Mouse (Mus musculus) intestine, embryonic 15.5 days (tissue): ENCODE results near the gene Thy1. TPM values are rescaled to one million over a fixed set of nuclear protein-coding genes. Genes with fewer than 3 reads are reported as not detected.

Source experiments
- ATAC-seq: fragments of 200-750 bp; cut with Nextera tagmentation; 2 replicates; pipeline ENCODE4 v1.8.0; 2017; ENCODE audit warnings: moderate TSS enrichment, moderate library complexity
- H3K27ac ChIP-seq: fragments of 300-500 bp; sonication (generic); 2 replicates; pipeline ENCODE4 v1.5.1; 2015; ENCODE audit warnings: mild to moderate bottlenecking, inconsistent platforms
- H3K27me3 ChIP-seq: fragments of 300-500 bp; sonication (generic); replicated peaks from 2 replicates; pipeline ENCODE4 v1.6.1; 2015; ENCODE audit warnings: inconsistent platforms
- H3K36me3 ChIP-seq: fragments of 300-500 bp; sonication (generic); 2 replicates; pipeline ENCODE4 v1.6.1; 2015; ENCODE audit warnings: inconsistent platforms
- H3K4me1 ChIP-seq: fragments of 300-500 bp; sonication (generic); replicated peaks from 2 replicates; pipeline ENCODE4 v1.6.1; 2015; ENCODE audit warnings: inconsistent platforms
- H3K4me2 ChIP-seq: fragments of 300-500 bp; sonication (generic); replicated peaks from 2 replicates; pipeline ENCODE4 v1.6.1; 2015; ENCODE audit warnings: mild to moderate bottlenecking, inconsistent platforms
- H3K4me3 ChIP-seq: fragments of 300-500 bp; sonication (generic); replicated peaks from 2 replicates; pipeline ENCODE4 v1.5.1; 2015; ENCODE audit warnings: inconsistent platforms
- H3K9ac ChIP-seq: fragments of 300-500 bp; sonication (generic); 2 replicates; pipeline ENCODE4 v1.6.1; 2015; ENCODE audit warnings: inconsistent platforms
- H3K9me3 ChIP-seq: fragments of 300-500 bp; sonication (generic); 2 replicates; pipeline ENCODE4 v1.6.1; 2016; ENCODE audit warnings: inconsistent platforms
- WGBS: fragments of 180-500 bp; shearing (Covaris S2); methylation state at CpG from one replicate; pipeline ENCODE4 v1.1.7; 2015; 5-methylcytosine and 5-hydroxymethylcytosine counted together
- polyA plus RNA-seq: library from polyadenylated mRNA; unstranded; fragments of >200 nt; fragmentation: Nextera tagmentation; extraction: Ambion mirVana; gene quantifications from 2 replicates; pipeline ENCODE4 v1.2.1, GENCODE M21; 2015

Thy1 gene
- polyA plus RNA-seq: 1.8 and 2.1 TPM in 2 replicates

- Histone ChIP-seq H3K27me3 (peaks cover 31% of the 10 kb centered on the region), H3K9me3 (no peaks in the 10 kb centered on the region), H3K4me2 (peak within 1 kb of the TSS; percentile 62), H3K9ac (peak within 1 kb of the TSS; percentile 15; the same call in 1 of the 2 replicates), H3K27ac (no peak within 1 kb of the TSS), H3K4me3 (peak within 1 kb of the TSS; percentile 26), H3K4me1 (peaks cover 10% of the 10 kb centered on the region), H3K36me3 (no peaks in the 10 kb centered on the region)
- ATAC-seq: no peak
- 2% methylated on average over 30 of the region's 30 CpGs for WGBS
These were observed at the start of gene Thy1 for GRCm38 (mm10) chr9:44042836-44043707. Gene Thy1, plus strand, starts transcription at chr9:44043384.

DNA sequence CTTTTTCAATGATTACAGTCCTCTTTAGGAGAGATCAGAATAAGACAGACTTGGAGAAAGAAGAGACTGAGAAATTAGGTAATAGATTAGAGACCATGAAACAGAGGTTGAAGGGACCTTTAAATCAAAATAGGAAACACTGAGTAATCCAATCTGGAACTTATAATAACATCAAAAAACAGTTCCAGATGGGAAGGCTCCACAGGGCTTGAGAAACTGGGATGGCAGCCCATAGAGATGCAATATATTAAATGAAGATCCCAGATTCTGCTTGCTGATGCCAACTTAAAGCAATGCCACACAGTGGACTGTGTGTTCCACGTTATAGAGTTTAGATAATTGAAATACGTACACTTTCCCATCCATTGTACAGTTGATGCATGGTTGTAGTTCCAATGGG is 45.5 kb upstream of the Thy1 start:
- peaks cover 9% of the 10 kb centered on the region for H3K4me1 ChIP-seq
- H3K9ac ChIP-seq: no peak overlapping the region
- no peak overlapping the region for H3K4me2 ChIP-seq
- no peak overlapping the region for H3K27ac ChIP-seq
- H3K27me3 ChIP-seq: no peaks in the 10 kb centered on the region
- no peaks in the 10 kb centered on the region for H3K36me3 ChIP-seq
- no peak for ATAC-seq
- H3K9me3 ChIP-seq: no peaks in the 10 kb centered on the region
- H3K4me3 ChIP-seq: no peak overlapping the region
- WGBS: 71% methylated on average over 2 of the region's 2 CpGs

DNA sequence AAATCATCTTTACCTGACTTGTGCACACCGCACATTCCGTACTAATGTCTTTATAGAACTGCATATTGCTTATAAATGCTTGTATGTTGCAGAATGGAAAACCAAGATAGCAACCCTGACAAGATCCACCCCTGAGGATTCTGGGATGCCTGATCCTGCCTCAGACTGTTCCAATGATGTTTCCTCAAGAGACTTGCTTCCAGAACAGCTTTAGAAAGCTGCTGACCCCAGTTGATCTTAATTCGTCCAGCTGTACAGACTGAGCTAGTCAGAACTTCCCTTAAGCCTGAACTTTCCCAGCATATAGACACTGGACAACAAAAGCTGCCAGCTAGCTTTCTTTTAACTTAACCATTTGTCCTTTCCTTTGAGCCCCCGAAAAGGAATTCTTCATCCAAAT is 44.3 kb upstream of the Thy1 start:
- H3K9ac ChIP-seq: no peak overlapping the region
- H3K9me3 ChIP-seq: no peaks in the 10 kb centered on the region
- H3K27ac ChIP-seq: no peak overlapping the region
- peaks cover 4% of the 10 kb centered on the region; the same call in 1 of the 2 replicates for H3K4me1 ChIP-seq
- no peak overlapping the region for H3K4me2 ChIP-seq
- H3K4me3 ChIP-seq: no peak overlapping the region
- H3K36me3 ChIP-seq: no peaks in the 10 kb centered on the region
- no peaks in the 10 kb centered on the region for H3K27me3 ChIP-seq
- WGBS: 80% methylated on average over 4 of the region's 4 CpGs
- ATAC-seq: no peak

DNA sequence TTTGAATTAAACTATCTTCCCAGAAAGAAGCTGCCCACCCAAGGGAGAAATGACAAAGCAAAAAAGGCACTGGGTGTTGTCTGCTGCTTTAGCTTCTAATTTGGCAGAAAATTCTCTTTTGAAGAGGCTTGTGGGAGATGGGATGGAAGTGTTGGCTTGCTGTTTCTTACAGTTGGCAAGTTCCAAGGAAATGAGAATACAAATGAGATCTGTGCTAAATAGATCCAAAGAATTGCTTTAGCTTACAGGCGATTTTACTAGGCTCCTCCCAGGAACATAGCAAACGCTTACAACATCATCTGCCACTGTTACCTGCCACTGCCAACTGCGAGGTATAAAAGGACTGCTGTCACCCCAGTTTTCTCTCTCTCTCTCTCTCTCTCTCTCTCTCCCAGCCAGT is 38.8 kb upstream of the Thy1 start:
- H3K36me3 ChIP-seq: no peaks in the 10 kb centered on the region
- no peak for ATAC-seq

DNA sequence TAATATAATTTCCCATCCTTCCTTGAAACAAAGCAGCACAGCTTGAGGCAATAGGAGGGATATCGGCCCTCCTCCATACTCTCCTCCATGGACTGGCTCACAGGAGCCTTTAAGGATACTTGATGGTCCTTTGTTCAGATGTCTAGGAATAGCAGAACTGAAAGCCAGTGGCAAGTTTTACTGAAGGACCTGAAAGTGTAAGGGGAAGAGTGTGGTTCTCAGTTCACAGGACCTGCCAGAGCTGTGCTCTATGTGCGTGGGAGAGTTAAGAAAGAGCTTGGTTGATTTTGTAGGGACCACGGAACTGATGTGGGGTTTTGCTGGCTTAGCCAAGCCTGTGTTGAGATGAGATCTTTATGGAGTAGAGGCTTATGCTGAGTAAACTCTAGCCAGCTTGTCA is 37.9 kb upstream of the Thy1 start:
- no peaks in the 10 kb centered on the region for H3K27me3 ChIP-seq
- no peak overlapping the region for H3K27ac ChIP-seq
- no peaks in the 10 kb centered on the region for H3K9me3 ChIP-seq
- no peak for ATAC-seq
- H3K4me1 ChIP-seq: no peaks in the 10 kb centered on the region
- no peaks in the 10 kb centered on the region for H3K36me3 ChIP-seq
- H3K9ac ChIP-seq: no peak overlapping the region
- H3K4me3 ChIP-seq: no peak overlapping the region
- WGBS: 79% methylated on average over 3 of the region's 3 CpGs
- no peak overlapping the region for H3K4me2 ChIP-seq

More for the DNA sequence above, 38.8 kb upstream of the Thy1 start:
- H3K4me2 ChIP-seq: no peak overlapping the region
- H3K9ac ChIP-seq: no peak overlapping the region
- no peak overlapping the region for H3K27ac ChIP-seq
- no peaks in the 10 kb centered on the region for H3K4me1 ChIP-seq
- no peaks in the 10 kb centered on the region for H3K9me3 ChIP-seq
- no peaks in the 10 kb centered on the region for H3K27me3 ChIP-seq
- WGBS: 61% methylated on average over 3 of the region's 3 CpGs
- H3K4me3 ChIP-seq: no peak overlapping the region

GRCm38 (mm10) chr9:44007323-44007722 is 35.9 kb upstream of the Thy1 start:
- H3K4me2 ChIP-seq: no peak overlapping the region
- no peaks in the 10 kb centered on the region for H3K4me1 ChIP-seq
- no peak overlapping the region for H3K4me3 ChIP-seq
- H3K27ac ChIP-seq: no peak overlapping the region
- no peak for ATAC-seq
- H3K36me3 ChIP-seq: no peaks in the 10 kb centered on the region
- no peaks in the 10 kb centered on the region for H3K9me3 ChIP-seq
- WGBS: 54% methylated on average over 2 of the region's 2 CpGs
- H3K27me3 ChIP-seq: no peaks in the 10 kb centered on the region
- H3K9ac ChIP-seq: no peak overlapping the region

- Histone ChIP-seq H3K27ac (no peak overlapping the region), H3K9me3 (no peaks in the 10 kb centered on the region), H3K4me2 (no peak overlapping the region), H3K9ac (no peak overlapping the region), H3K27me3 (no peaks in the 10 kb centered on the region), H3K4me3 (no peak overlapping the region), H3K4me1 (0 out of 2 replicates have a peak, but pooled peaks cover 4% of the 10 kb centered on the region), H3K36me3 (no peaks in the 10 kb centered on the region)
- ATAC-seq: no peak
- 68% methylated on average over 3 of the region's 3 CpGs for WGBS
These were observed 35.2 kb upstream of the Thy1 start for GRCm38 (mm10) chr9:44007991-44008390.

DNA sequence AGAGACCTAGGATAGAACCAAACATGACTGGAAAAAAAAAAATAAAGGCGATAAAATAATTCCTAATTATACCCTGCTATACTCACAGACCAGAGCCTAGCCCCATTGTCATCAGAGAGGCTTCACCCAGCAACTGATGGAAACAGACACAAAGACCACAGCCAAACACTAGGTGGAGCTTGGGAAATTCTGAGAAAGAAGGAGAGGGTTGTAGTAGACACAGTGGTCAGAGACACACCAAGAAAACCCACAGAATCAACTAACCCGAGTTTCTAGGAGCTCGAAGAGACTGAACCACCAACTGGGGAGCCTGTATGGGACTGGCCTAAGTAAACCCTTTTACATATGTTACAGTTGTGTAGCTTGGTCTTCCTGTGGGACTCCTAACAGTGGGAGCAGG is 32.3 kb upstream of the Thy1 start:
- WGBS: 82% methylated on average over 3 of the region's 3 CpGs

DNA sequence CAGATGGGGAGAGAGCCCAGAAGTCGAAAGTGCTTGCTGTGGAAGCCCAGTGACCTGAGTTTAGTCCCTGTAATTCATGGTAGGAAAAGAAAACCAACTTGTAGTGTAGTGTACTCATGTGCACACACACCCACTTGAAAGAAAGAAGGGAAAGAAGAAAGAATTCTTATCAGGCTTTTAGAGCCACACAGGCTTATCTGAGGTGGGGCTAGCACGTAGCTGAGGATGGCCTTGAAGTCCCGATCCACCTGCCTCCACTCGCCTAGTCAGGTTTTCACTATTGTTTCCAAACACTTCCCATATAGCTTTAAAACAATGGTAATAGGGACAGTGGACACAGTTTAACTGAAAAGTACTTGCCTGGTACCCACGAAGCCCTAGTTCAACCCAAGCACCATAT is 31.5 kb upstream of the Thy1 start:
- Histone ChIP-seq H3K9ac (no peak overlapping the region), H3K4me1 (0 out of 2 replicates have a peak, but pooled peaks cover 8% of the 10 kb centered on the region), H3K36me3 (no peaks in the 10 kb centered on the region), H3K27ac (no peak overlapping the region), H3K4me3 (no peak overlapping the region), H3K27me3 (no peaks in the 10 kb centered on the region), H3K9me3 (no peaks in the 10 kb centered on the region), H3K4me2 (no peak overlapping the region)
- WGBS: 67% methylated on average over 5 of the region's 5 CpGs
- peak; percentile 55; the same call in 1 of the 2 replicates for ATAC-seq

More for the DNA sequence above, 32.3 kb upstream of the Thy1 start:
- no peak overlapping the region for H3K4me2 ChIP-seq
- no peaks in the 10 kb centered on the region for H3K36me3 ChIP-seq
- H3K9me3 ChIP-seq: no peaks in the 10 kb centered on the region
- ATAC-seq: no peak
- no peak overlapping the region for H3K4me3 ChIP-seq
- H3K27me3 ChIP-seq: no peaks in the 10 kb centered on the region
- H3K9ac ChIP-seq: no peak overlapping the region
- 0 out of 2 replicates have a peak, but pooled peaks cover 8% of the 10 kb centered on the region for H3K4me1 ChIP-seq
- no peak overlapping the region for H3K27ac ChIP-seq

GRCm38 (mm10) chr9:44012164-44012563 is 31.0 kb upstream of the Thy1 start:
- 60% methylated on average over 6 of the region's 6 CpGs for WGBS
- Histone ChIP-seq H3K9ac (no peak overlapping the region), H3K27ac (no peak overlapping the region), H3K4me1 (0 out of 2 replicates have a peak, but pooled peaks cover 8% of the 10 kb centered on the region), H3K9me3 (no peaks in the 10 kb centered on the region), H3K4me2 (no peak overlapping the region), H3K27me3 (no peaks in the 10 kb centered on the region), H3K36me3 (no peaks in the 10 kb centered on the region), H3K4me3 (no peak overlapping the region)
- no peak for ATAC-seq

DNA sequence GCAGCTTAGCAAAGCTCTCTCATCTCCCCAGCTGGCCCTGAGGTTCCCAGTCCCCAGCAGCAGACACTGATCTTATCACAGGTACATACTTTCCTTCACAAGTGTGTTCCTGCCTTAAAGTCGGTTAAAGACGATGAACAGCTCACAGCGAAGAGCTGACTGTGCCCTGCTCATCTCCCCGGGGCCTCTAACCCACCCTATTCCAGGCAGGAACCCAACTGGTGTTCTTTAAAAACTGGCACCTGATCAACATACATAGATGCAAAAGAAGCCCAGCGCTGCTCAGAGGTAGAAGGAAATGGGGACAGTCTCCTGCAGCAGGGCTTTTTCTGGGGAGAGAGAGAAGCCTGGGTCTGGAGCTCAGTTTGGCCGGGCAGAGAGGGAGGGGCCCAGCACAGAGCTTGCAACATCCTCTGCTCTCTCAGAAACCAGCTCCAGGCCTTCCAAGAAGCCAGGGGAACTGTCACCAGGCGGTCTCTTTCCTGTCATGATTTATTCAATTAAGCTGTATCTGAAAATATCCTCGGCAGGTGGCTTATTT is 30.4 kb upstream of the Thy1 start:
- H3K27ac ChIP-seq: no peak overlapping the region
- H3K4me2 ChIP-seq: no peak overlapping the region
- H3K4me3 ChIP-seq: no peak overlapping the region
- H3K4me1 ChIP-seq: 0 out of 2 replicates have a peak, but pooled peaks cover 8% of the 10 kb centered on the region
- no peaks in the 10 kb centered on the region for H3K9me3 ChIP-seq
- H3K9ac ChIP-seq: no peak overlapping the region
- whole genome bisulfite sequencing: 33% methylated on average over 8 of the region's 8 CpGs
- no peak for ATAC-seq
- H3K27me3 ChIP-seq: no peaks in the 10 kb centered on the region
- H3K36me3 ChIP-seq: no peaks in the 10 kb centered on the region

- WGBS: 54% methylated on average over 6 of the region's 6 CpGs
- Histone ChIP-seq H3K36me3 (no peaks in the 10 kb centered on the region), H3K27me3 (no peaks in the 10 kb centered on the region), H3K27ac (no peak overlapping the region), H3K4me2 (no peak overlapping the region), H3K9ac (no peak overlapping the region), H3K4me3 (no peak overlapping the region), H3K4me1 (0 out of 2 replicates have a peak, but pooled peaks cover 8% of the 10 kb centered on the region), H3K9me3 (no peaks in the 10 kb centered on the region)
- no peak for ATAC-seq
These were observed 29.4 kb upstream of the Thy1 start for GRCm38 (mm10) chr9:44013781-44014180.
